Mouse (Mus musculus) C2C12 (cell line): ENCODE results near the gene Galnt16. TPM values are rescaled to one million over a fixed set of nuclear protein-coding genes. Genes with fewer than 3 reads are reported as not detected.

ENCODE experiments used
- H3K27me3 ChIP-seq: one replicate; pipeline ENCODE4 v1.6.1; 2011; ENCODE audit not compliant: control insufficient read depth, insufficient read depth, insufficient read length
- H3K36me3 ChIP-seq: one replicate; pipeline ENCODE4 v1.6.1; 2011; ENCODE audit not compliant: control insufficient read depth, insufficient read depth
- H3K4me3 ChIP-seq: one replicate; pipeline ENCODE4 v1.5.1; 2011; ENCODE audit warnings: mild to moderate bottlenecking, control low read depth; ENCODE audit not compliant: poor library complexity, insufficient read depth, severe bottlenecking
- H3K79me2 ChIP-seq: one replicate; pipeline ENCODE4 v1.6.1; 2011; ENCODE audit not compliant: control insufficient read depth, insufficient read depth
- H3K79me3 ChIP-seq: one replicate; pipeline ENCODE4 v1.6.1; 2011; ENCODE audit warnings: low read depth, control low read depth
- H3ac ChIP-seq: one replicate; pipeline ENCODE3; 2011; ENCODE audit warnings: low read depth; ENCODE audit not compliant: control insufficient read depth, insufficient read length
- CEBPB ChIP-seq: IDR thresholded peaks from one replicate; pipeline ENCODE4 v1.6.1; 2011; ENCODE audit warnings: low read depth, mild to moderate bottlenecking, control low read depth, moderate library complexity
- CTCF ChIP-seq: IDR thresholded peaks from one replicate; pipeline ENCODE4 v1.5.1; 2011; ENCODE audit not compliant: control insufficient read depth, insufficient read depth, insufficient read length
- FOSL1 ChIP-seq: IDR thresholded peaks from one replicate; pipeline ENCODE4 v1.8.0; 2011; ENCODE audit warnings: mild to moderate bottlenecking, low read length; ENCODE audit not compliant: poor library complexity, insufficient read depth, severe bottlenecking
- MAX ChIP-seq: IDR thresholded peaks from one replicate; pipeline ENCODE4 v1.6.1; 2011; ENCODE audit warnings: mild to moderate bottlenecking, control low read depth
- MYOD1 ChIP-seq: IDR thresholded peaks from one replicate; pipeline ENCODE4 v1.6.1; 2011; ENCODE audit warnings: low read depth; ENCODE audit not compliant: control insufficient read depth, insufficient read length
- MYOG ChIP-seq: IDR thresholded peaks from one replicate; pipeline ENCODE4 v1.6.1; 2011; ENCODE audit not compliant: control insufficient read depth, insufficient read length; ENCODE audit errors: extremely low read depth
- USF1 ChIP-seq: IDR thresholded peaks from one replicate; pipeline ENCODE4 v1.6.1; 2011; ENCODE audit warnings: low read depth, mild to moderate bottlenecking, control low read depth, moderate library complexity
- polyA plus RNA-seq: library from polyadenylated mRNA; unstranded; fragments of >200 nt; fragmentation: generic; extraction: Trizol; gene quantifications from one replicate; pipeline ENCODE4 v1.2.1, GENCODE M21; 2012; ENCODE audit warnings: missing spikeins

The Galnt16 gene
- polyA plus RNA-seq, 1 experiment = not detected

DNA sequence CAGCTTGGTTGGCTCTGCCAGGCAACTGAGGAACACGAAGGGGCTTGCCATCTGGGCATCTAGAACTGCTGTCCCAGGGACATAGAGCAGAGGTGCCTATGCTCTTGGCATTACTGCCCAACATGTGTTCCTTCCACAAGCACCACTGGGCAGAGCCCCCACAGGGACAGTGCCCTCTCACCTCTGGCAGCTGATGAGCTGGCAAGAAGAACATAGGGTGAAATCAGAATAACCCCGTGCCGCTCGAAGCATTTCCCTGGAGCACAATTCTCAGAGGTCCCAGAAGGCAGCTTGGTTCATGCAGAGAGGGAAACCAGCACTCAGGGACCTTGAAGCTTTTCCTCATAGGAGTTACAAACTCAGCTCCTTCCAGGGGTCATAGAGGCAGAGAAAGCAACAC, 76.7 kb downstream of the Galnt16 start:
- no peaks in the 10 kb centered on the region for H3K79me2 ChIP-seq
- H3ac ChIP-seq = no peak overlapping the region
- peaks cover 36% of the 10 kb centered on the region for H3K27me3 ChIP-seq
- no peaks in the 10 kb centered on the region for H3K36me3 ChIP-seq
- no peaks in the 10 kb centered on the region for H3K79me3 ChIP-seq
- H3K4me3 ChIP-seq = no peak overlapping the region
- TF ChIP-seq CTCF (no peak), MYOD1 (no peak), MYOG (no peak), MAX (no peak), USF1 (no peak), CEBPB (no peak), FOSL1 (no peak)

DNA sequence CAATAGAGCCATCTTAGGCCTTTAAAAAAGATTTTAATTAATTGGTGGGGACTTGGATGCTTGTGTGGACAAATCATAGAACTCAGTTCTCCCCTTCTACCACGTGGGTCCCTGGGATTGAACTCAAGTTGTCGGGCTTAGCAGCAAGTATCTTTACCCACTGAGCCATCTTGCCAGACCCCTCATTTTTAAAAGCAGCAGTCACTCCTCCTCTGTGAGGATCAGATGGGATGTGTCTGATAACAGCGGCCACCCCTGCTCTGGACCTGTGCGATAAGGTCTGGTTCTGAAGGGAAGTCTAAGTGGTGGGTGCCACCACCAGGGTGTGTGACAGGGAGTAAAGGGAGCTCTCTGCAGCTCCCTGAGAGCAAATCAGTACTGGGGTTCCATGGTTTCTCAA, 77.5 kb downstream of the Galnt16 start:
- TF ChIP-seq FOSL1 (no peak), MAX (no peak), MYOG (no peak), CTCF (no peak), MYOD1 (no peak), CEBPB (no peak), USF1 (no peak)
- H3K4me3 ChIP-seq = no peak overlapping the region
- H3K27me3 ChIP-seq = peaks cover 38% of the 10 kb centered on the region
- H3ac ChIP-seq = no peak overlapping the region
- no peaks in the 10 kb centered on the region for H3K79me2 ChIP-seq
- no peaks in the 10 kb centered on the region for H3K36me3 ChIP-seq
- H3K79me3 ChIP-seq = no peaks in the 10 kb centered on the region

GRCm38 (mm10) chr12:80595968-80596367, 77.9 kb downstream of the Galnt16 start:
- Histone ChIP-seq H3ac (no peak overlapping the region), H3K27me3 (peaks cover 35% of the 10 kb centered on the region), H3K79me3 (no peaks in the 10 kb centered on the region), H3K4me3 (no peak overlapping the region), H3K36me3 (no peaks in the 10 kb centered on the region), H3K79me2 (no peaks in the 10 kb centered on the region)
- TF ChIP-seq MYOD1 (no peak), MAX (no peak), CEBPB (no peak), CTCF (no peak), USF1 (no peak), MYOG (no peak), FOSL1 (no peak)

- Histone ChIP-seq H3K79me3 (no peaks in the 10 kb centered on the region), H3K4me3 (no peak overlapping the region), H3K27me3 (peaks cover 22% of the 10 kb centered on the region), H3K79me2 (no peaks in the 10 kb centered on the region), H3K36me3 (no peaks in the 10 kb centered on the region), H3ac (no peak overlapping the region)
- TF ChIP-seq MYOG (no peak), CTCF (no peak), CEBPB (no peak), FOSL1 (no peak), MYOD1 (no peak), MAX (no peak), USF1 (no peak)
Observed at GRCm38 (mm10) chr12:80598236-80598635, 80.2 kb downstream of the Galnt16 start.

DNA sequence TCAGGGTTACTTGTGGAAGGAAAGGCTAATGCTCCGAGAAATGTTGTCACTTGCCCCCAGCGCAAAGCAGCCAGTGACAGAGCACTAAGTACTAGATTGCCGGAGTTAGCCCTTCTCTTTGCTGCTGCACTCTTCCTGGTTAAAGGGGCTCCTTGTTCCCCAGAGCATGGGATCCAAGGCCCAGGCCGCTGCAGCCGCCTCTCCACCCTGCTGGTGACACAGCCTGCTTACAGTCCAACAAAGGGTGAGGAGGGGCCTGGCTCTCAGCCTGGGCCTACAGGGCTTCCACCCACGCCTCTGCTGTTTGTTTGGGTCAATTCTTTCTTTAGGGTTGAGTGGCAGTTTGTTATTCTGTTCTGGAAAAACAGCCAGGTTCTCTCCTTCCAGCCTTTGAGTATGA, 80.7 kb downstream of the Galnt16 start:
- Histone ChIP-seq H3ac (no peak overlapping the region), H3K27me3 (peaks cover 21% of the 10 kb centered on the region), H3K79me3 (no peaks in the 10 kb centered on the region), H3K4me3 (no peak overlapping the region), H3K79me2 (no peaks in the 10 kb centered on the region), H3K36me3 (no peaks in the 10 kb centered on the region)
- TF ChIP-seq MYOD1 (no peak), CEBPB (no peak), MYOG (no peak), FOSL1 (no peak), CTCF (no peak), USF1 (no peak), MAX (no peak)

- H3K79me2 ChIP-seq = no peaks in the 10 kb centered on the region
- no peaks in the 10 kb centered on the region for H3K36me3 ChIP-seq
- TF ChIP-seq MAX (no peak), MYOG (no peak), CTCF (no peak), CEBPB (no peak)
- no peaks in the 10 kb centered on the region for H3K79me3 ChIP-seq
- H3K4me3 ChIP-seq = no peak overlapping the region
- H3K27me3 ChIP-seq = peaks cover 9% of the 10 kb centered on the region
- H3ac ChIP-seq = no peak overlapping the region
Observed at GRCm38 (mm10) chr12:80601597-80602269, 83.7 kb downstream of the Galnt16 start.
